Mouse (Mus musculus): ENCODE data around the gene Rapgef5. TPM values are rescaled to one million over a fixed set of nuclear protein-coding genes. Genes with fewer than 3 reads are reported as not detected.

Gene Rapgef5
- total RNA-seq, 2 experiments from 2014 or later: 106 to 111 TPM

GRCm38 (mm10) chr12:117586124-117586523 is 69.8 kb downstream of the Rapgef5 start:
- DNase-seq (ENCODE audit: extremely low spot score in 1 of 2, low spot score in 2 of 2): peak; percentile 36 to 67
- intact Hi-C loops (cut with DNase I): loop anchor here (5.0 kb wide), 3 partner anchors 159 to 184 kb away; no protein-coding TSS in a partner anchor

- intact Hi-C loops (cut with DNase I): loop anchor here (5.0 kb wide), 3 partner anchors 162 to 187 kb away; no protein-coding TSS in a partner anchor
- no peak for DNase-seq (ENCODE audit: extremely low spot score in 1 of 2, low spot score in 2 of 2)
Observed at GRCm38 (mm10) chr12:117589186-117589585, 72.9 kb downstream of the Rapgef5 start.

GRCm38 (mm10) chr12:117592019-117592418 is 75.7 kb downstream of the Rapgef5 start:
- no peak for DNase-seq (ENCODE audit: extremely low spot score in 1 of 2, low spot score in 2 of 2)
- intact Hi-C loops (cut with DNase I): no loop called here

GRCm38 (mm10) chr12:117592583-117592982 is 76.3 kb downstream of the Rapgef5 start:
- intact Hi-C loops (cut with DNase I): no loop called here
- no peak for DNase-seq (ENCODE audit: extremely low spot score in 1 of 2, low spot score in 2 of 2)

- no peak for DNase-seq (ENCODE audit: extremely low spot score in 1 of 2, low spot score in 2 of 2)
- intact Hi-C loops (cut with DNase I): no loop called here
Observed at GRCm38 (mm10) chr12:117595179-117595578, 78.9 kb downstream of the Rapgef5 start.

GRCm38 (mm10) chr12:117598190-117598589 is 81.9 kb downstream of the Rapgef5 start:
- intact Hi-C loops (cut with DNase I): no loop called here
- DNase-seq (ENCODE audit: extremely low spot score in 1 of 2, low spot score in 2 of 2): no peak

GRCm38 (mm10) chr12:117605966-117606365 is 89.7 kb downstream of the Rapgef5 start:
- intact Hi-C loops (cut with DNase I): no loop called here
- DNase-seq (ENCODE audit: extremely low spot score in 1 of 2, low spot score in 2 of 2): no peak

- intact Hi-C loops (cut with DNase I): no loop called here
- no peak for DNase-seq (ENCODE audit: extremely low spot score in 1 of 2, low spot score in 2 of 2)
Observed at GRCm38 (mm10) chr12:117612715-117613114, 96.4 kb downstream of the Rapgef5 start.

GRCm38 (mm10) chr12:117619523-117620023 is 103.3 kb downstream of the Rapgef5 start:
- DNase-seq (ENCODE audit: extremely low spot score in 1 of 2, low spot score in 2 of 2): no peak
- intact Hi-C loops (cut with DNase I): no loop called here

GRCm38 (mm10) chr12:117622972-117623371 is 106.7 kb downstream of the Rapgef5 start:
- DNase-seq (ENCODE audit: extremely low spot score in 1 of 2, low spot score in 2 of 2): no peak
- intact Hi-C loops (cut with DNase I): no loop called here

GRCm38 (mm10) chr12:117627311-117627710 is 111.0 kb downstream of the Rapgef5 start:
- intact Hi-C loops (cut with DNase I): no loop called here
- no peak for DNase-seq (ENCODE audit: extremely low spot score in 1 of 2, low spot score in 2 of 2)

- intact Hi-C loops (cut with DNase I): no loop called here
Observed at GRCm38 (mm10) chr12:117628321-117629093, 112.2 kb downstream of the Rapgef5 start.

GRCm38 (mm10) chr12:117632133-117632532 is 115.9 kb downstream of the Rapgef5 start:
- DNase-seq (ENCODE audit: extremely low spot score in 1 of 2, low spot score in 2 of 2): no peak
- intact Hi-C loops (cut with DNase I): no loop called here

More at GRCm38 (mm10) chr12:117628321-117629093, 112.2 kb downstream of the Rapgef5 start:
- peak in 1 of 2 experiments; percentile 8 for DNase-seq (ENCODE audit: extremely low spot score in 1 of 2, low spot score in 2 of 2)

GRCm38 (mm10) chr12:117636139-117636772 is 120.0 kb downstream of the Rapgef5 start:
- DNase-seq (ENCODE audit: extremely low spot score in 1 of 2, low spot score in 2 of 2): no peak
- intact Hi-C loops (cut with DNase I): no loop called here

GRCm38 (mm10) chr12:117636969-117637368 is 120.7 kb downstream of the Rapgef5 start:
- DNase-seq (ENCODE audit: extremely low spot score in 1 of 2, low spot score in 2 of 2): peak in 1 of 2 experiments; percentile 21
- intact Hi-C loops (cut with DNase I): no loop called here

GRCm38 (mm10) chr12:117638833-117639232 is 122.6 kb downstream of the Rapgef5 start:
- DNase-seq (ENCODE audit: extremely low spot score in 1 of 2, low spot score in 2 of 2): no peak
- intact Hi-C loops (cut with DNase I): no loop called here

GRCm38 (mm10) chr12:117639356-117640121 is 123.3 kb downstream of the Rapgef5 start:
- no peak for DNase-seq (ENCODE audit: extremely low spot score in 1 of 2, low spot score in 2 of 2)
- intact Hi-C loops (cut with DNase I): no loop called here

- intact Hi-C loops (cut with DNase I): no loop called here
- DNase-seq (ENCODE audit: extremely low spot score in 1 of 2, low spot score in 2 of 2): no peak
Observed at GRCm38 (mm10) chr12:117642512-117642911, 126.2 kb downstream of the Rapgef5 start.

- intact Hi-C loops (cut with DNase I): no loop called here
Observed at GRCm38 (mm10) chr12:117645771-117646170, 129.5 kb downstream of the Rapgef5 start.

More at GRCm38 (mm10) chr12:117645771-117646170, 129.5 kb downstream of the Rapgef5 start:
- no peak for DNase-seq (ENCODE audit: extremely low spot score in 1 of 2, low spot score in 2 of 2)

Measured in left cerebral cortex, postnatal 10 days (tissue).